Mouse (Mus musculus): ENCODE measurements around the gene Arsb. TPM values are rescaled to one million over a fixed set of nuclear protein-coding genes. Genes with fewer than 3 reads are reported as not detected.

Gene Arsb
- polyA plus RNA-seq, 1 experiment from 2014 or later, result 5.8 TPM

DNA sequence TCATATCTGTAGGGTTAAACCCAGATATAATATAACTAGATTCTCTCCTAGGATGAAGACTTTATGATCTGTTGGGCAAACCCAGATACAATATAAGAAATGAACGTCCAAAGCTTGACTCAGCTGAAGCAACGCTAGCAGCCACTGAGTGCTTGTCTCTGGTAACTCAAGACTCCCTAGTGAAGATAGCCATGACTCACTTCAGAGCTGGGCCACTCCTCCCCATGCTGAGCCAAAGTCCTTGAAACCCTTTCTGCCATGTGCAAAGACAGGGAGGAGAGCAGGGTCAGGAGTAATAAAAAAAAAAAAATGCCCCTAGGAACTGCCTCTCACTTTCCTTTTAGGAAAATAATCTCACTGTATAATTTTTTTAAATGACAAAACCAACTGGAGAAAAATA is 68.7 kb downstream of the Arsb start:
- no peak overlapping the region for H3K27ac ChIP-seq (ENCODE audit: low read depth, low read length)
- no peak for ATAC-seq (replicated peaks; ENCODE audit: low FRiP score)
- H3K9me3 ChIP-seq (ENCODE audit: control insufficient read depth, low read length), result no peaks in the 10 kb centered on the region
- no peaks in the 10 kb centered on the region; the same call in 1 of the 2 replicates for H3K4me1 ChIP-seq (replicated peaks; ENCODE audit: control insufficient read depth, insufficient read depth, low read length)
- no peak overlapping the region for H3K4me3 ChIP-seq (ENCODE audit: low read depth, low read length)
- DNase-seq (ENCODE audit: low spot score), result no peak
- H3K36me3 ChIP-seq (ENCODE audit: control insufficient read depth, insufficient read depth, low read length), result no peaks in the 10 kb centered on the region
- 67% methylated on average over 2 of the region's 2 CpGs for WGBS
- no peaks in the 10 kb centered on the region for H3K27me3 ChIP-seq (replicated peaks; ENCODE audit: control insufficient read depth, insufficient read depth, low read length)
- no peak overlapping the region for H3K9ac ChIP-seq (ENCODE audit: low read depth, low read length)
- no peak overlapping the region for H3K4me2 ChIP-seq

- WGBS, result 70% methylated on average over 10 of the region's 10 CpGs
- H3K4me1 ChIP-seq (replicated peaks; ENCODE audit: control insufficient read depth, insufficient read depth, low read length), result peaks cover 6% of the 10 kb centered on the region
- no peaks in the 10 kb centered on the region for H3K36me3 ChIP-seq (ENCODE audit: control insufficient read depth, insufficient read depth, low read length)
- H3K4me2 ChIP-seq, result no peak overlapping the region
- H3K9ac ChIP-seq (ENCODE audit: low read depth, low read length), result no peak overlapping the region
- H3K27ac ChIP-seq (ENCODE audit: low read depth, low read length), result no peak overlapping the region
- no peak overlapping the region for H3K4me3 ChIP-seq (ENCODE audit: low read depth, low read length)
- no peaks in the 10 kb centered on the region for H3K9me3 ChIP-seq (ENCODE audit: control insufficient read depth, low read length)
- no peak for DNase-seq (ENCODE audit: low spot score)
- H3K27me3 ChIP-seq (replicated peaks; ENCODE audit: control insufficient read depth, insufficient read depth, low read length), result no peaks in the 10 kb centered on the region
- no peak for ATAC-seq (replicated peaks; ENCODE audit: low FRiP score)
These were observed 75.5 kb downstream of the Arsb start for GRCm38 (mm10) chr13:93846831-93847518.

- Histone ChIP-seq H3K36me3 (ENCODE audit: control insufficient read depth, insufficient read depth, low read length) (no peaks in the 10 kb centered on the region), H3K4me1 (replicated peaks; ENCODE audit: control insufficient read depth, insufficient read depth, low read length) (peaks cover 6% of the 10 kb centered on the region), H3K4me3 (ENCODE audit: low read depth, low read length) (no peak overlapping the region), H3K9ac (ENCODE audit: low read depth, low read length) (no peak overlapping the region), H3K9me3 (ENCODE audit: control insufficient read depth, low read length) (no peaks in the 10 kb centered on the region), H3K27ac (ENCODE audit: low read depth, low read length) (no peak overlapping the region), H3K27me3 (replicated peaks; ENCODE audit: control insufficient read depth, insufficient read depth, low read length) (no peaks in the 10 kb centered on the region), H3K4me2 (no peak overlapping the region)
- ATAC-seq (replicated peaks; ENCODE audit: low FRiP score) (no peak), DNase-seq (ENCODE audit: low spot score) (no peak)
- WGBS, result 61% methylated on average over 4 of the region's 4 CpGs
These were observed 76.2 kb downstream of the Arsb start for GRCm38 (mm10) chr13:93847614-93848013.

DNA sequence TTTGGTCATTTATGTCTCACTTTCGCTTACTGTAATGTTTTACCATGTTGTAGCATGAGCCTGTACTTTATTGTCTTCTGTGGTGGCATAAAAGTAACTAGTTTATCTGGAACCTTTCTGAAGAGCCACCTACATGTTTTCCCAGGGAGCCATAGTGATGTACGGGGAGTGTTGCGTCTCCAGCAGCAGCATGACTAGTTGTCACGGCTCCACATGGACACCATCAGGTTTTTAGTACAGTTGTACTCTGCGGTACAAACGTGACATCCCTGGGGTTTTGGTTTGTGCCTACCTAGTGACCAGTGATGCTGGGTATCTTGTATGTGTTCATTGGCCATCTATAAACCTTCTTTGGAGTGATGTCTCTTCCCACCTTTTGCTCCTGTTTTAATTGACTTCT is 77.2 kb downstream of the Arsb start:
- WGBS, result 84% methylated on average over 6 of the region's 6 CpGs
- no peak overlapping the region for H3K27ac ChIP-seq (ENCODE audit: low read depth, low read length)

GRCm38 (mm10) chr13:93849751-93850355 is 78.4 kb downstream of the Arsb start:
- H3K4me2 ChIP-seq, result no peak overlapping the region
- H3K36me3 ChIP-seq (ENCODE audit: control insufficient read depth, insufficient read depth, low read length), result no peaks in the 10 kb centered on the region
- H3K27me3 ChIP-seq (replicated peaks; ENCODE audit: control insufficient read depth, insufficient read depth, low read length), result no peaks in the 10 kb centered on the region
- ATAC-seq (replicated peaks; ENCODE audit: low FRiP score), result no peak
- no peak overlapping the region for H3K4me3 ChIP-seq (ENCODE audit: low read depth, low read length)
- DNase-seq (ENCODE audit: low spot score), result no peak
- H3K27ac ChIP-seq (ENCODE audit: low read depth, low read length), result no peak overlapping the region
- H3K4me1 ChIP-seq (replicated peaks; ENCODE audit: control insufficient read depth, insufficient read depth, low read length), result peaks cover 6% of the 10 kb centered on the region
- WGBS, result 72% methylated on average over 5 of the region's 5 CpGs
- H3K9ac ChIP-seq (ENCODE audit: low read depth, low read length), result no peak overlapping the region
- no peaks in the 10 kb centered on the region for H3K9me3 ChIP-seq (ENCODE audit: control insufficient read depth, low read length)

More for the DNA sequence above, 77.2 kb downstream of the Arsb start:
- Histone ChIP-seq H3K4me2 (no peak overlapping the region), H3K4me3 (ENCODE audit: low read depth, low read length) (no peak overlapping the region), H3K27me3 (replicated peaks; ENCODE audit: control insufficient read depth, insufficient read depth, low read length) (no peaks in the 10 kb centered on the region), H3K36me3 (ENCODE audit: control insufficient read depth, insufficient read depth, low read length) (no peaks in the 10 kb centered on the region), H3K4me1 (replicated peaks; ENCODE audit: control insufficient read depth, insufficient read depth, low read length) (peaks cover 6% of the 10 kb centered on the region), H3K9me3 (ENCODE audit: control insufficient read depth, low read length) (no peaks in the 10 kb centered on the region), H3K9ac (ENCODE audit: low read depth, low read length) (no peak overlapping the region)
- ATAC-seq (replicated peaks; ENCODE audit: low FRiP score), result no peak
- DNase-seq (ENCODE audit: low spot score), result no peak

GRCm38 (mm10) chr13:93850674-93851073 is 79.2 kb downstream of the Arsb start:
- peaks cover 6% of the 10 kb centered on the region for H3K4me1 ChIP-seq (replicated peaks; ENCODE audit: control insufficient read depth, insufficient read depth, low read length)

GRCm38 (mm10) chr13:93852419-93853138 is 81.1 kb downstream of the Arsb start:
- Histone ChIP-seq H3K9ac (ENCODE audit: low read depth, low read length) (no peak overlapping the region), H3K4me3 (ENCODE audit: low read depth, low read length) (no peak overlapping the region), H3K27me3 (replicated peaks; ENCODE audit: control insufficient read depth, insufficient read depth, low read length) (no peaks in the 10 kb centered on the region), H3K4me2 (no peak overlapping the region), H3K9me3 (ENCODE audit: control insufficient read depth, low read length) (no peaks in the 10 kb centered on the region), H3K36me3 (ENCODE audit: control insufficient read depth, insufficient read depth, low read length) (no peaks in the 10 kb centered on the region), H3K27ac (ENCODE audit: low read depth, low read length) (no peak overlapping the region), H3K4me1 (replicated peaks; ENCODE audit: control insufficient read depth, insufficient read depth, low read length) (peaks cover 10% of the 10 kb centered on the region)
- no peak for DNase-seq (ENCODE audit: low spot score)
- ATAC-seq (replicated peaks; ENCODE audit: low FRiP score), result no peak
- 44% methylated on average over 14 of the region's 14 CpGs for WGBS

More at GRCm38 (mm10) chr13:93850674-93851073, 79.2 kb downstream of the Arsb start:
- ATAC-seq (replicated peaks; ENCODE audit: low FRiP score) (no peak), DNase-seq (ENCODE audit: low spot score) (no peak)
- no peak overlapping the region for H3K4me2 ChIP-seq
- no peaks in the 10 kb centered on the region for H3K27me3 ChIP-seq (replicated peaks; ENCODE audit: control insufficient read depth, insufficient read depth, low read length)
- no peak overlapping the region for H3K27ac ChIP-seq (ENCODE audit: low read depth, low read length)
- H3K4me3 ChIP-seq (ENCODE audit: low read depth, low read length), result no peak overlapping the region
- H3K9me3 ChIP-seq (ENCODE audit: control insufficient read depth, low read length), result no peaks in the 10 kb centered on the region
- H3K9ac ChIP-seq (ENCODE audit: low read depth, low read length), result no peak overlapping the region
- 51% methylated on average over 4 of the region's 4 CpGs for WGBS
- H3K36me3 ChIP-seq (ENCODE audit: control insufficient read depth, insufficient read depth, low read length), result no peaks in the 10 kb centered on the region

DNA sequence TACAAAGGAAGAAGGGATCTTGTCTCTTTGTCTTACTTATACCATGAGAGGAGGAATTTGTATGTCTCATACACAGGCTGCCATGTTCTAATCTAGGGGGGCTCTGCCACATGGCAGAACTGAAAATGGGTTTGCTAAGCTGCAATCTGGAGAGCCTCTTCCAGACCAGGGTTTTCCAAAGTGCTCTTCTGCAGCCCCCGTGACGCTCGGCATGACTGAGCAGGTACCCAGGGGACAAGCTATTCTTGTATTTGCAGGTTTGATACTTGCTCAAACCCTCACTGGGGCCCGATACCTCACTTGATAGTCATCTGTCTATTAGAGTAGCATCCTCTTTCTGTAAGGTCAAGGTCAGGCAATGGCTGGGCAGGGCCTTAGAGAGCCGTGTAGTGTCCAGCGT is 82.3 kb downstream of the Arsb start:
- H3K4me3 ChIP-seq (ENCODE audit: low read depth, low read length), result no peak overlapping the region
- no peak overlapping the region for H3K4me2 ChIP-seq
- WGBS, result 85% methylated on average over 6 of the region's 6 CpGs
- peaks cover 10% of the 10 kb centered on the region for H3K4me1 ChIP-seq (replicated peaks; ENCODE audit: control insufficient read depth, insufficient read depth, low read length)
- DNase-seq (ENCODE audit: low spot score), result no peak
- H3K27me3 ChIP-seq (replicated peaks; ENCODE audit: control insufficient read depth, insufficient read depth, low read length), result no peaks in the 10 kb centered on the region
- H3K9me3 ChIP-seq (ENCODE audit: control insufficient read depth, low read length), result no peaks in the 10 kb centered on the region
- H3K27ac ChIP-seq (ENCODE audit: low read depth, low read length), result no peak overlapping the region
- no peak for ATAC-seq (replicated peaks; ENCODE audit: low FRiP score)
- H3K9ac ChIP-seq (ENCODE audit: low read depth, low read length), result no peak overlapping the region
- no peaks in the 10 kb centered on the region for H3K36me3 ChIP-seq (ENCODE audit: control insufficient read depth, insufficient read depth, low read length)

Data from liver, embryonic 11.5 days (tissue).